Mouse (Mus musculus) kidney, embryonic 16.5 days (tissue): ENCODE data around the gene Fscn1. TPM values are rescaled to one million over a fixed set of nuclear protein-coding genes. Genes with fewer than 3 reads are reported as not detected.
A peak's percentile ranks its signal among the peaks of the same experiment; 100 is the strongest.

ENCODE experiments used
- ATAC-seq: fragments of 200-750 bp; cut with Nextera tagmentation; 2 replicates; pipeline ENCODE4 v1.8.0; 2017; ENCODE audit warnings: moderate TSS enrichment; ENCODE audit not compliant: low FRiP score, low TSS enrichment
- H3K27ac ChIP-seq: fragments of 300-500 bp; sonication (generic); 2 replicates; pipeline ENCODE4 v1.5.1; 2014; ENCODE audit warnings: low read length
- H3K27me3 ChIP-seq: fragments of 300-500 bp; sonication (generic); 2 replicates; pipeline ENCODE4 v1.6.1; 2014; ENCODE audit warnings: low read length, control low read depth, mixed read lengths; ENCODE audit not compliant: insufficient read depth
- H3K36me3 ChIP-seq: fragments of 300-500 bp; sonication (generic); 2 replicates; pipeline ENCODE4 v1.6.1; 2014; ENCODE audit warnings: low read length, control low read depth, mixed read lengths; ENCODE audit not compliant: insufficient read depth
- H3K4me1 ChIP-seq: fragments of 300-500 bp; sonication (generic); 2 replicates; pipeline ENCODE4 v1.6.1; 2014; ENCODE audit warnings: low read length, control low read depth, mixed read lengths; ENCODE audit not compliant: insufficient read depth
- H3K4me2 ChIP-seq: fragments of 300-500 bp; sonication (generic); replicated peaks from 2 replicates; pipeline ENCODE4 v1.6.1; 2014; ENCODE audit warnings: low read depth, low read length
- H3K4me3 ChIP-seq: fragments of 300-500 bp; sonication (generic); 2 replicates; pipeline ENCODE4 v1.5.1; 2014; ENCODE audit warnings: mild to moderate bottlenecking, low read length
- H3K9ac ChIP-seq: fragments of 300-500 bp; sonication (generic); replicated peaks from 2 replicates; pipeline ENCODE4 v1.6.1; 2014; ENCODE audit warnings: low read length
- H3K9me3 ChIP-seq: fragments of 300-500 bp; sonication (generic); 2 replicates; pipeline ENCODE4 v1.6.1; 2016; ENCODE audit warnings: low read length, control low read depth
- WGBS: fragments of 180-500 bp; shearing (Covaris S2); extraction: QIAGEN DNeasy Blood & Tissue Kit; methylation state at CpG from one replicate; pipeline ENCODE4 v1.1.7; 2014; 5-methylcytosine and 5-hydroxymethylcytosine counted together
- polyA plus RNA-seq: library from polyadenylated mRNA; unstranded; fragments of >200 nt; fragmentation: Nextera tagmentation; extraction: Ambion mirVana; gene quantifications from 2 replicates; pipeline ENCODE4 v1.2.1, GENCODE M21; 2015

Gene Fscn1
- polyA plus RNA-seq, 1 experiment from 2014 or later: 302 TPM

GRCm38 (mm10) chr5:142922251-142922650 lies 37.9 kb upstream of the Fscn1 start:
- H3K4me2 ChIP-seq: no peak overlapping the region
- ATAC-seq: no peak
- no peak overlapping the region for H3K9ac ChIP-seq
- WGBS: 80% methylated on average over 5 of the region's 5 CpGs
- no peaks in the 10 kb centered on the region for H3K36me3 ChIP-seq
- H3K9me3 ChIP-seq: peaks cover 3% of the 10 kb centered on the region; the same call in 1 of the 2 replicates
- no peak overlapping the region for H3K27ac ChIP-seq
- H3K27me3 ChIP-seq: no peaks in the 10 kb centered on the region
- H3K4me1 ChIP-seq: peaks cover 22% of the 10 kb centered on the region
- no peak overlapping the region for H3K4me3 ChIP-seq

- Histone ChIP-seq H3K9ac (no peak overlapping the region), H3K4me1 (peaks cover 25% of the 10 kb centered on the region), H3K27ac (no peak overlapping the region), H3K4me3 (no peak overlapping the region), H3K9me3 (no peaks in the 10 kb centered on the region), H3K36me3 (no peaks in the 10 kb centered on the region), H3K27me3 (no peaks in the 10 kb centered on the region), H3K4me2 (no peak overlapping the region)
- WGBS: 81% methylated on average over 3 of the region's 3 CpGs
- no peak for ATAC-seq
Observed at GRCm38 (mm10) chr5:142923781-142924180, 36.4 kb upstream of the Fscn1 start.

- no peak overlapping the region for H3K9ac ChIP-seq
Observed at GRCm38 (mm10) chr5:142924336-142924959, 35.7 kb upstream of the Fscn1 start.

GRCm38 (mm10) chr5:142926204-142926939 lies 33.8 kb upstream of the Fscn1 start:
- H3K4me3 ChIP-seq: no peak overlapping the region

More at GRCm38 (mm10) chr5:142924336-142924959, 35.7 kb upstream of the Fscn1 start:
- Histone ChIP-seq H3K36me3 (no peaks in the 10 kb centered on the region), H3K27ac (no peak overlapping the region), H3K27me3 (no peaks in the 10 kb centered on the region), H3K4me3 (no peak overlapping the region), H3K4me2 (no peak overlapping the region), H3K9me3 (no peaks in the 10 kb centered on the region), H3K4me1 (peaks cover 28% of the 10 kb centered on the region)
- WGBS: 78% methylated on average over 12 of the region's 12 CpGs
- no peak for ATAC-seq

GRCm38 (mm10) chr5:142926940-142927228 lies 33.3 kb upstream of the Fscn1 start:
- peak overlapping the region; percentile 28; the same call in 1 of the 2 replicates for H3K4me2 ChIP-seq
- ATAC-seq: no peak

More at GRCm38 (mm10) chr5:142926204-142926939, 33.8 kb upstream of the Fscn1 start:
- Histone ChIP-seq H3K4me2 (peak overlapping the region; percentile 28; the same call in 1 of the 2 replicates), H3K36me3 (no peaks in the 10 kb centered on the region), H3K27me3 (no peaks in the 10 kb centered on the region), H3K9me3 (no peaks in the 10 kb centered on the region), H3K9ac (peak overlapping the region; percentile 42), H3K27ac (peak overlapping the region; percentile 79), H3K4me1 (peaks cover 20% of the 10 kb centered on the region)
- peak; percentile 84 for ATAC-seq
- WGBS: 19% methylated on average over 13 of the region's 13 CpGs

GRCm38 (mm10) chr5:142927341-142927930 lies 32.7 kb upstream of the Fscn1 start:
- Histone ChIP-seq H3K27ac (peak overlapping the region; percentile 79), H3K4me2 (no peak overlapping the region), H3K4me3 (no peak overlapping the region), H3K4me1 (peaks cover 20% of the 10 kb centered on the region), H3K9me3 (no peaks in the 10 kb centered on the region), H3K36me3 (no peaks in the 10 kb centered on the region), H3K27me3 (no peaks in the 10 kb centered on the region), H3K9ac (no peak overlapping the region)
- no peak for ATAC-seq
- 91% methylated on average over 12 of the region's 12 CpGs for WGBS

More at GRCm38 (mm10) chr5:142926940-142927228, 33.3 kb upstream of the Fscn1 start:
- no peak overlapping the region for H3K4me3 ChIP-seq
- H3K27me3 ChIP-seq: no peaks in the 10 kb centered on the region
- H3K4me1 ChIP-seq: peaks cover 20% of the 10 kb centered on the region
- WGBS: 35% methylated on average over 3 of the region's 3 CpGs
- H3K36me3 ChIP-seq: no peaks in the 10 kb centered on the region
- H3K9me3 ChIP-seq: no peaks in the 10 kb centered on the region
- peak overlapping the region; percentile 79 for H3K27ac ChIP-seq
- H3K9ac ChIP-seq: peak overlapping the region; percentile 42

- peak; percentile 40; the same call in 1 of the 2 replicates for ATAC-seq
- Histone ChIP-seq H3K9ac (peak overlapping the region; percentile 71), H3K9me3 (no peaks in the 10 kb centered on the region), H3K4me1 (peaks cover 20% of the 10 kb centered on the region), H3K27me3 (no peaks in the 10 kb centered on the region), H3K27ac (peak overlapping the region; percentile 82), H3K4me2 (peak overlapping the region; percentile 66), H3K36me3 (no peaks in the 10 kb centered on the region), H3K4me3 (peak overlapping the region; percentile 49)
- WGBS: 4% methylated on average over 29 of the region's 35 CpGs
Observed at GRCm38 (mm10) chr5:142928749-142929399, 31.3 kb upstream of the Fscn1 start.

- peak overlapping the region; percentile 49 for H3K4me3 ChIP-seq
- WGBS: 5% methylated on average over 4 of the region's 4 CpGs
- no peaks in the 10 kb centered on the region for H3K27me3 ChIP-seq
- no peaks in the 10 kb centered on the region for H3K36me3 ChIP-seq
- peak overlapping the region; percentile 82 for H3K27ac ChIP-seq
- H3K9me3 ChIP-seq: no peaks in the 10 kb centered on the region
- peak; percentile 7; the same call in 1 of the 2 replicates for ATAC-seq
- peaks cover 20% of the 10 kb centered on the region for H3K4me1 ChIP-seq
- H3K4me2 ChIP-seq: peak overlapping the region; percentile 66
- H3K9ac ChIP-seq: peak overlapping the region; percentile 71
Observed at GRCm38 (mm10) chr5:142929400-142929752, 30.8 kb upstream of the Fscn1 start.

DNA sequence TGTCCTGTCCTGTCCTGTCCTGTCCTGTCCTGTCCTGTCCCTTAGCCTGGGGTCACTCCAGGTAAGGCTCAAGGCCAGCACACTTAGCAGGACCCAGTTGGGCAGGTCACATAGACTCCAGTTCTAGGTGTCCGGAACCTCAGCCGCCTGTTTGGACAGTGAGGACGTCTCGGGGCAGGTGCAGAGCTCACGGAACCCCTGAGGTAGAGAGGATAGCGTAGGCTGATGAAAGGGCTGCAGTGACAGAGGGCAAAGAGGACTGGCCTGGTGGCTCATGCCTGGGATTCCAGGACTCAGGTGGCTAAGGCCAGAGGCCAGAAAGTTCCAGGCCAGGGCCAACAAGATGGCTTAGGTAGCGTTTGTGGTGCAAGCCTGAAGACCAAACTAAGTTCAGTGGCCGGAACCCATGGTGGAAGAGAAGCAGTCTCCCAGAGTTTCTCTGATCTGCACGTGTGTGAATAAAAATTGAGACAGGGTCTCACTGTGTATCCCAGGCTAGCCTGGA lies 28.9 kb upstream of the Fscn1 start:
- Histone ChIP-seq H3K4me2 (no peak overlapping the region), H3K27ac (no peak overlapping the region), H3K36me3 (no peaks in the 10 kb centered on the region), H3K27me3 (no peaks in the 10 kb centered on the region), H3K9ac (no peak overlapping the region), H3K4me3 (no peak overlapping the region), H3K9me3 (no peaks in the 10 kb centered on the region), H3K4me1 (peaks cover 16% of the 10 kb centered on the region)
- no peak for ATAC-seq
- WGBS: 90% methylated on average over 9 of the region's 9 CpGs
